Mouse (Mus musculus) liver, embryonic 12.5 days (tissue): ENCODE results near the gene D130052B06Rik. TPM values are rescaled to one million over a fixed set of nuclear protein-coding genes. Genes with fewer than 3 reads are reported as not detected.

Source experiments
- ATAC-seq: fragments of 200-750 bp; cut with Nextera tagmentation; 2 replicates; pipeline ENCODE4 v1.8.0; 2017; ENCODE audit warnings: moderate number of reproducible peaks, mild to moderate bottlenecking, moderate library complexity
- H3K27ac ChIP-seq: fragments of 300-500 bp; sonication (generic); 2 replicates; pipeline ENCODE4 v1.5.1; 2016; ENCODE audit warnings: mild to moderate bottlenecking
- H3K27me3 ChIP-seq: fragments of 300-500 bp; sonication (generic); replicated peaks from 2 replicates; pipeline ENCODE4 v1.6.1; 2016; ENCODE audit warnings: mild to moderate bottlenecking, moderate library complexity
- H3K36me3 ChIP-seq: fragments of 300-500 bp; sonication (generic); 2 replicates; pipeline ENCODE4 v1.6.1; 2016; ENCODE audit warnings: mild to moderate bottlenecking, moderate library complexity
- H3K4me1 ChIP-seq: fragments of 300-500 bp; sonication (generic); 2 replicates; pipeline ENCODE4 v1.6.1; 2016
- H3K4me2 ChIP-seq: fragments of 300-500 bp; sonication (generic); 2 replicates; pipeline ENCODE4 v1.6.1; 2016; ENCODE audit warnings: mild to moderate bottlenecking, moderate library complexity
- H3K4me3 ChIP-seq: fragments of 300-500 bp; sonication (generic); 2 replicates; pipeline ENCODE4 v1.5.1; 2016; ENCODE audit warnings: mild to moderate bottlenecking, moderate library complexity
- H3K9ac ChIP-seq: fragments of 300-500 bp; sonication (generic); 2 replicates; pipeline ENCODE4 v1.6.1; 2016; ENCODE audit warnings: mild to moderate bottlenecking, moderate library complexity
- H3K9me3 ChIP-seq: fragments of 300-500 bp; sonication (generic); replicated peaks from 2 replicates; pipeline ENCODE4 v1.6.1; 2016; ENCODE audit warnings: mild to moderate bottlenecking, moderate library complexity
- WGBS: fragments of 180-500 bp; shearing (Covaris S2); methylation state at CpG from one replicate; pipeline ENCODE4 v1.1.7; 2016; ENCODE audit not compliant: insufficient replicate concordance; 5-methylcytosine and 5-hydroxymethylcytosine counted together
- polyA plus RNA-seq: library from polyadenylated mRNA; unstranded; fragments of >200 nt; fragmentation: Nextera tagmentation; extraction: Ambion mirVana; gene quantifications from 2 replicates; pipeline ENCODE4 v1.2.1, GENCODE M21; 2016

The D130052B06Rik gene
- not detected in 2 replicates for polyA plus RNA-seq

- Histone ChIP-seq H3K4me1 (no peaks in the 10 kb centered on the region), H3K9me3 (no peaks in the 10 kb centered on the region), H3K4me3 (no peak within 1 kb of the TSS), H3K27me3 (no peaks in the 10 kb centered on the region), H3K27ac (no peak within 1 kb of the TSS), H3K36me3 (no peaks in the 10 kb centered on the region), H3K9ac (no peak within 1 kb of the TSS), H3K4me2 (no peak within 1 kb of the TSS)
- ATAC-seq = no peak
- 58% methylated on average over 4 of the region's 4 CpGs for WGBS
These were observed at the start of gene D130052B06Rik for GRCm38 (mm10) chr11:33598986-33599385. Gene D130052B06Rik (plus strand): TSS chr11:33599302.

GRCm38 (mm10) chr11:33550861-33551560 lies 48.1 kb upstream of the D130052B06Rik start:
- H3K4me2 ChIP-seq = no peak overlapping the region
- no peak for ATAC-seq

GRCm38 (mm10) chr11:33554123-33554522 lies 45.0 kb upstream of the D130052B06Rik start:
- no peak overlapping the region for H3K4me3 ChIP-seq
- no peaks in the 10 kb centered on the region for H3K4me1 ChIP-seq
- H3K9me3 ChIP-seq = no peaks in the 10 kb centered on the region
- 65% methylated on average over 8 of the region's 8 CpGs for WGBS
- no peaks in the 10 kb centered on the region for H3K36me3 ChIP-seq
- no peak overlapping the region for H3K27ac ChIP-seq
- no peak overlapping the region for H3K4me2 ChIP-seq
- ATAC-seq = no peak
- H3K27me3 ChIP-seq = no peaks in the 10 kb centered on the region
- no peak overlapping the region for H3K9ac ChIP-seq

More at GRCm38 (mm10) chr11:33550861-33551560, 48.1 kb upstream of the D130052B06Rik start:
- no peak overlapping the region for H3K27ac ChIP-seq
- H3K4me3 ChIP-seq = no peak overlapping the region
- H3K4me1 ChIP-seq = no peaks in the 10 kb centered on the region
- no peak overlapping the region for H3K9ac ChIP-seq
- no peaks in the 10 kb centered on the region for H3K27me3 ChIP-seq
- H3K36me3 ChIP-seq = no peaks in the 10 kb centered on the region
- no peaks in the 10 kb centered on the region for H3K9me3 ChIP-seq
- WGBS = 66% methylated on average over 14 of the region's 14 CpGs

GRCm38 (mm10) chr11:33563921-33564320 lies 35.2 kb upstream of the D130052B06Rik start:
- Histone ChIP-seq H3K36me3 (no peaks in the 10 kb centered on the region), H3K27ac (no peak overlapping the region), H3K9me3 (no peaks in the 10 kb centered on the region; the same call in 1 of the 2 replicates), H3K4me3 (no peak overlapping the region), H3K4me2 (no peak overlapping the region), H3K27me3 (no peaks in the 10 kb centered on the region), H3K4me1 (no peaks in the 10 kb centered on the region), H3K9ac (no peak overlapping the region)
- no peak for ATAC-seq
- 61% methylated on average over 2 of the region's 2 CpGs for WGBS

GRCm38 (mm10) chr11:33570413-33570812 lies 28.7 kb upstream of the D130052B06Rik start:
- Histone ChIP-seq H3K4me1 (no peaks in the 10 kb centered on the region), H3K4me2 (no peak overlapping the region), H3K27me3 (no peaks in the 10 kb centered on the region), H3K27ac (no peak overlapping the region), H3K4me3 (no peak overlapping the region), H3K36me3 (no peaks in the 10 kb centered on the region), H3K9me3 (no peaks in the 10 kb centered on the region), H3K9ac (no peak overlapping the region)
- ATAC-seq = no peak

- no peak overlapping the region for H3K4me2 ChIP-seq
- H3K9ac ChIP-seq = no peak overlapping the region
- no peak for ATAC-seq
- H3K4me1 ChIP-seq = no peaks in the 10 kb centered on the region
- H3K27ac ChIP-seq = no peak overlapping the region
- H3K4me3 ChIP-seq = no peak overlapping the region
- no peaks in the 10 kb centered on the region for H3K36me3 ChIP-seq
- no peaks in the 10 kb centered on the region for H3K9me3 ChIP-seq
- H3K27me3 ChIP-seq = 0 out of 2 replicates have a peak, but pooled peaks cover 2% of the 10 kb centered on the region
- WGBS = 53% methylated on average over 3 of the region's 3 CpGs
These were observed 24.2 kb upstream of the D130052B06Rik start for GRCm38 (mm10) chr11:33574944-33575343.

- 42% methylated on average over 6 of the region's 6 CpGs for WGBS
- Histone ChIP-seq H3K4me3 (no peak within 1 kb of the TSS), H3K4me2 (no peak within 1 kb of the TSS), H3K4me1 (no peaks in the 10 kb centered on the region), H3K27me3 (0 out of 2 replicates have a peak, but pooled peaks cover 2% of the 10 kb centered on the region), H3K36me3 (no peaks in the 10 kb centered on the region), H3K9me3 (no peaks in the 10 kb centered on the region), H3K27ac (no peak within 1 kb of the TSS), H3K9ac (no peak within 1 kb of the TSS)
- ATAC-seq = no peak
These were observed 20.2 kb upstream of the D130052B06Rik start, which contains the start of gene Gabrp for GRCm38 (mm10) chr11:33578859-33579258. Gene Gabrp (minus strand): TSS chr11:33578959.

GRCm38 (mm10) chr11:33579621-33580020 lies 19.5 kb upstream of the D130052B06Rik start:
- no peaks in the 10 kb centered on the region for H3K36me3 ChIP-seq
- no peak for ATAC-seq
- 32% methylated on average over 3 of the region's 3 CpGs for WGBS
- no peaks in the 10 kb centered on the region for H3K9me3 ChIP-seq
- 0 out of 2 replicates have a peak, but pooled peaks cover 2% of the 10 kb centered on the region for H3K27me3 ChIP-seq
- no peaks in the 10 kb centered on the region for H3K4me1 ChIP-seq
- no peak overlapping the region for H3K27ac ChIP-seq
- no peak overlapping the region for H3K4me2 ChIP-seq
- no peak overlapping the region for H3K9ac ChIP-seq
- no peak overlapping the region for H3K4me3 ChIP-seq

- H3K4me1 ChIP-seq = no peaks in the 10 kb centered on the region
- no peaks in the 10 kb centered on the region for H3K9me3 ChIP-seq
- no peak for ATAC-seq
- H3K9ac ChIP-seq = no peak overlapping the region
- H3K27me3 ChIP-seq = no peaks in the 10 kb centered on the region
- H3K27ac ChIP-seq = no peak overlapping the region
- H3K36me3 ChIP-seq = no peaks in the 10 kb centered on the region
- no peak overlapping the region for H3K4me2 ChIP-seq
- H3K4me3 ChIP-seq = no peak overlapping the region
- WGBS = 57% methylated on average over 6 of the region's 6 CpGs
These were observed 12.5 kb upstream of the D130052B06Rik start for GRCm38 (mm10) chr11:33586614-33587013.

GRCm38 (mm10) chr11:33590771-33591170 lies 8.3 kb upstream of the D130052B06Rik start:
- no peaks in the 10 kb centered on the region for H3K4me1 ChIP-seq
- WGBS = 71% methylated on average over 3 of the region's 3 CpGs
- H3K27me3 ChIP-seq = no peaks in the 10 kb centered on the region
- H3K27ac ChIP-seq = no peak overlapping the region
- no peak overlapping the region for H3K4me2 ChIP-seq
- H3K4me3 ChIP-seq = no peak overlapping the region
- no peaks in the 10 kb centered on the region for H3K9me3 ChIP-seq
- H3K9ac ChIP-seq = no peak overlapping the region
- H3K36me3 ChIP-seq = no peaks in the 10 kb centered on the region
- ATAC-seq = no peak

GRCm38 (mm10) chr11:33592826-33593225 lies 6.3 kb upstream of the D130052B06Rik start:
- WGBS = 55% methylated on average over 4 of the region's 4 CpGs
- H3K36me3 ChIP-seq = no peaks in the 10 kb centered on the region
- H3K4me2 ChIP-seq = no peak overlapping the region
- H3K9ac ChIP-seq = no peak overlapping the region
- no peak overlapping the region for H3K4me3 ChIP-seq
- H3K27me3 ChIP-seq = no peaks in the 10 kb centered on the region
- no peak for ATAC-seq
- H3K27ac ChIP-seq = no peak overlapping the region
- H3K9me3 ChIP-seq = no peaks in the 10 kb centered on the region
- no peaks in the 10 kb centered on the region for H3K4me1 ChIP-seq

GRCm38 (mm10) chr11:33596655-33597054 lies 2.4 kb upstream of the D130052B06Rik start:
- ATAC-seq = no peak
- 55% methylated on average over 4 of the region's 4 CpGs for WGBS
- Histone ChIP-seq H3K36me3 (no peaks in the 10 kb centered on the region), H3K9ac (no peak overlapping the region), H3K4me2 (no peak overlapping the region), H3K27ac (no peak overlapping the region), H3K4me1 (no peaks in the 10 kb centered on the region), H3K27me3 (no peaks in the 10 kb centered on the region), H3K9me3 (no peaks in the 10 kb centered on the region), H3K4me3 (no peak overlapping the region)

- H3K9ac ChIP-seq = no peak overlapping the region
- H3K4me1 ChIP-seq = no peaks in the 10 kb centered on the region
- H3K27ac ChIP-seq = no peak overlapping the region
- H3K27me3 ChIP-seq = no peaks in the 10 kb centered on the region
- H3K36me3 ChIP-seq = no peaks in the 10 kb centered on the region
- no peak overlapping the region for H3K4me3 ChIP-seq
- no peak overlapping the region for H3K4me2 ChIP-seq
- 67% methylated on average over 2 of the region's 2 CpGs for WGBS
- no peaks in the 10 kb centered on the region for H3K9me3 ChIP-seq
- no peak for ATAC-seq
These were observed 4.1 kb downstream of the D130052B06Rik start for GRCm38 (mm10) chr11:33603174-33603573.
